Mouse (Mus musculus) cerebellum, postnatal 4 days (tissue): ENCODE measurements at regions not wholly inside any gene's neighbourhood (a gene's known extent, or its start where the extent isn't known, plus 50 kb on each side); places are given as distances from the start of the nearest gene placed in this dataset.

Experiments used
- DNase-seq, 2 experiments: peaks; one replicate each; pipeline ENCODE4 v3.0.0; 2022; ENCODE audit warnings: low spot score in 2 of 2, mixed read lengths in 1 of 2

GRCm38 (mm10) chr10:111826033-111826754, 146.3 kb upstream of the Krr1 start:
- no peak for DNase-seq

- DNase-seq = no peak
Observed at GRCm38 (mm10) chr10:111827246-111827645, 145.2 kb upstream of the Krr1 start.

- DNase-seq = no peak
Observed at GRCm38 (mm10) chr10:111827930-111828329, 144.5 kb upstream of the Krr1 start.

GRCm38 (mm10) chr10:111828610-111829009, 143.9 kb upstream of the Krr1 start:
- DNase-seq = no peak

- no peak for DNase-seq
Observed at GRCm38 (mm10) chr10:111829291-111829690, 143.2 kb upstream of the Krr1 start.

GRCm38 (mm10) chr10:111831105-111831504, 141.4 kb upstream of the Krr1 start:
- no peak for DNase-seq

- no peak for DNase-seq
Observed at GRCm38 (mm10) chr10:111833611-111834010, 138.9 kb upstream of the Krr1 start.

- DNase-seq = no peak
Observed at GRCm38 (mm10) chr10:111834280-111834679, 138.2 kb upstream of the Krr1 start.

GRCm38 (mm10) chr10:111834925-111835823, 137.3 kb upstream of the Krr1 start:
- DNase-seq = no peak

- no peak for DNase-seq
Observed at GRCm38 (mm10) chr10:111836191-111836590, 136.3 kb upstream of the Krr1 start.

- DNase-seq = no peak
Observed at GRCm38 (mm10) chr10:111836802-111837201, 135.7 kb upstream of the Krr1 start.

- no peak for DNase-seq
Observed at GRCm38 (mm10) chr10:111842321-111842775, 130.1 kb upstream of the Krr1 start.

- DNase-seq = no peak
Observed at GRCm38 (mm10) chr10:111842896-111843295, 129.6 kb upstream of the Krr1 start.

- no peak for DNase-seq
Observed at GRCm38 (mm10) chr10:111843301-111843700, 129.2 kb upstream of the Krr1 start.

GRCm38 (mm10) chr10:111844144-111844543, 128.3 kb upstream of the Krr1 start:
- no peak for DNase-seq

GRCm38 (mm10) chr10:111845946-111846345, 126.5 kb upstream of the Krr1 start:
- no peak for DNase-seq

GRCm38 (mm10) chr10:111854254-111854653, 118.2 kb upstream of the Krr1 start:
- no peak for DNase-seq

GRCm38 (mm10) chr10:111855496-111855895, 117.0 kb upstream of the Krr1 start:
- DNase-seq = no peak

- no peak for DNase-seq
Observed at GRCm38 (mm10) chr10:111858403-111858802, 114.1 kb upstream of the Krr1 start.

GRCm38 (mm10) chr10:111865286-111865830, 107.1 kb upstream of the Krr1 start:
- no peak for DNase-seq

GRCm38 (mm10) chr10:111867102-111867501, 105.4 kb upstream of the Krr1 start:
- DNase-seq = no peak

GRCm38 (mm10) chr10:111867538-111867937, 104.9 kb upstream of the Krr1 start:
- DNase-seq = no peak
